Mouse (Mus musculus) adrenal gland, adult 18-20 months (tissue): ENCODE data around the gene Gbe1. TPM values are rescaled to one million over a fixed set of nuclear protein-coding genes. Genes with fewer than 3 reads are reported as not detected.

Experiments
- DNase-seq, 2 experiments: peaks; one replicate each; pipeline ENCODE4 v3.0.0; 2021 to 2022; ENCODE audit warnings: low spot score in 2 of 2
- total RNA-seq, 2 experiments: library from RNA; stranded (reverse); gene quantifications; 1 replicate in 1 of 2; 2 replicates in 1 of 2; pipeline ENCODE4 v1.2.3; 2021

The Gbe1 gene
- total RNA-seq, 2 experiments from 2014 or later: 73.0 to 136 TPM

DNA sequence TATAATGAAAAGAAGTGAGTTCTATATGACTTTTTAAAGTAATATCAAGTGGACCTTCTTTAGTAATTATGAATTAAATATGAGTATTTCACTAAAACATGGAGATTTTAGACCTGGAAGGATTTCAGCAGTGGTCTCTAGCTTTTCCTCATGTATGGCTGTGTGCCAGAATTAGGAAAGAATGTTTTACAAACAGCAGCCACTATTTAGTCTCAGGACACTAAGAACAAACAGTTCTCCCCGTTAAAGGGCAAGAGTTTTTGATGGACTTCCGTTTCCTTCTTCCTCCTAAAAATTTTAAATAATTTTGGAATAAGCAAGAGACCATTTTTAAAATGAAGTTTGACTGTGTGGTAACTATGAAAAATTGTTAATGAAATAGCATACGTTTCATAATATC, 38.8 kb downstream of the Gbe1 start:
- no peak for DNase-seq

DNA sequence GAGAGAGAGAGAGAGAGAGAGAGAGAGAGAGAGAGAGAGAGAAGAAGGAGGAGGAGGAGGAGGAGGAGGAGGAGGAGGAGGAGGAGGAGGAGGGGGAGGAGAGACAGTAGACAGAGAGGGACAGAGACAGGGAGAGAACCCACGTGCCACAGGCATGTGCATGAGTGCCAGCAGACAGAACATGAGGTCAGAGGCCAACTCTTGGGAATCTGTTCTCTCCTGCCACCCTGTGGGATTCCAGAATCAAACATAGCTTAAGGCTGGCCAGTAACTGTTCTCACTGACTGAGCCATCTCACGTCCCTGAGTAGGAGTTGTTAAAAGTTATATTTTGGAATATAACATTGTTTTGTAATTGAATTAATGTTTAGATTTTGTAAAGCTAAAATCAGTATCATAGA, 39.3 kb downstream of the Gbe1 start:
- DNase-seq: peak; percentile 40 to 41

DNA sequence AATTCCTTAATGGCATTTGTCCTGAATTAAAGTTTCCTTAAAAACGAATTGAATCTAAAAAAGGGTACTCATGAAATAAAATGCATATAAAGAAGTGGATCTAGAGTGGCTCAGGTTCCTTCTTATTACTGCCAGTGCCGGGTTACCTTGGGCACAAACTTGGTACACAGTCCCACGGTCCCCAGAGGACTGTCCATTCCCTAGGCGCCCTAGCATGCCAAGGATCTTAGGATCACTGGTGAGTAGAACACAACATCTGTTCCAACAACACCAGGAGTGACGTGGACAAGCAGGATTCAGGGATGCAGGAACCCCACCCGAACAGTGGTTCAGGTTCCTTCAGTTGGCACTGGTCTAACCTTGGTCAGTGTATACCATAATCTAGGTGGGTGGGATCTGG, 44.6 kb downstream of the Gbe1 start:
- no peak for DNase-seq

DNA sequence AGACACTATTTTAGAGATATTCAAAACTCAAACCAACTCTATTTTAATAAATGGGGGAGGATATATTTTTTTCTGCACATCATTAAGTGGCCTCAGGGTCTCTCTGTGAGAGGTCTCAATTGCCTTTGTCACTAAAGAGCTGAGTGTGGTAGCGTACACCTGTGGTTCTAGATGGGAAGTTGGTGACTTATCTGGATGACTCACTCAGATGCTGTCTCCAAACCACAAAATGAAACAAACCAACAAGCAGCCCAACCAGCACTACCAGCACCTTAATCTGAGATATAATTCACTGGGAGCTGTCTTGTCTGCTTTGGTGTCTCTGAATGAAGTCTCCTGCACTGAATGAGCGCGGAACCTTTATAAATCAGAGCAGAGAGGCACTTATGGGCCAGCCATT, 51.5 kb downstream of the Gbe1 start:
- DNase-seq: no peak

GRCm38 (mm10) chr16:70381045-70381444, 67.3 kb downstream of the Gbe1 start:
- DNase-seq: no peak

DNA sequence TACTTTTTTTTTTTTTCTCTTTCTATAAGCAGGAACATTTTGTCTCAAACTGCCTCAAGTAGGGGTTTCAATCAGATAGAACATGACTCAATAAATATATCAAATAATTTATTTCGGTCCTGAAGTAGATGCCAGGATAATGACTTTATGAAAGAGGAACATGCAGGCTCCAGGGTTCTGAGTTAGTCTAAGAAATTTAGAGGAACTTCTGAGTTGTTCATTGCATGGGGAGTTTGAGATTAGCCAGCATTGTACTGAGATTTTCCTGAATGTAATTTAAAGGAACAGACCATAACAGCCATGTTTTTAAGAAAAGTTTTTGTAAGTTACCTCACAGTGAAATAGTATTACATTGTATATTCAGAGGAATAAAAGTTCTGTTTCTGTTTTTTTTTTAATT, 71.7 kb downstream of the Gbe1 start:
- DNase-seq: no peak

DNA sequence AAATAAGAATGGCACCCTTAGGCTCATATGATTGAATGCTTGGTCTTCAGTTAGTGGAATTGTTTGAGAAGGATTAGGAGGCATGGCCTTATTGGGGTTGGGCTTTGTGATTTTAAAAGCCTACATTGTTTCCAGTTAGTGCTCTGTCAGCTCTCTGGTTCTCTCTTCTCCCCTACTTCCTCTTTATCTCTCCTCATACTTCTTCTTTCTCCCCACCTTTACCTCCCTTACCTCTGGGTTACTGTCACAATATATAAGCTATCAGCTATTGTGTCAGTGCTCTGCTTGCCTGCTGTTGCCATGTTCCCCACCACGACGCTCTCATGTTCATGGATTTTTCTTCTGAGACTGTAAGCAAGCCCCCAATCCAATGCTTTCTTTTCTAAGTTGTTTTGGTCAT, 73.6 kb downstream of the Gbe1 start:
- DNase-seq: no peak

DNA sequence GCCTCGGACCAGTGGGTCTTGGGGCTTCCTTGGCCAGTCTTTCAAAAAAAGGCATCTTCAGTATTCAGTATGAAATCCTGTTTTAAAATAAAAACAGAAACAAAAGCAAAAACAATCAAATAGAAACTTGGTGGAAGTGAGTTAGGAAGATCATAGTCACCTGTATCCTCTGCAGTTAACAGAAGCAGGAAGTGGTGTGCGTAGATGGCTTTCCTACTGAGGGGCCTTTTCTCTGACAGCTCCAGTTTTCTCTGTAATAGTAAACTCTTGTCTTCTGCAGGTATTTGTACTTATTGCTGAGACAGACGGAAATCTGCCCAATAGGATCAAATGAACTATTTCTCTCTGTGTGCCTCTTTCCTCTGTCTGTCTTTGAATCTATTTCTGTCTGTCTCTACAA, 81.5 kb downstream of the Gbe1 start:
- no peak for DNase-seq

- no peak for DNase-seq
These were observed 94.0 kb downstream of the Gbe1 start for GRCm38 (mm10) chr16:70407780-70408179.

DNA sequence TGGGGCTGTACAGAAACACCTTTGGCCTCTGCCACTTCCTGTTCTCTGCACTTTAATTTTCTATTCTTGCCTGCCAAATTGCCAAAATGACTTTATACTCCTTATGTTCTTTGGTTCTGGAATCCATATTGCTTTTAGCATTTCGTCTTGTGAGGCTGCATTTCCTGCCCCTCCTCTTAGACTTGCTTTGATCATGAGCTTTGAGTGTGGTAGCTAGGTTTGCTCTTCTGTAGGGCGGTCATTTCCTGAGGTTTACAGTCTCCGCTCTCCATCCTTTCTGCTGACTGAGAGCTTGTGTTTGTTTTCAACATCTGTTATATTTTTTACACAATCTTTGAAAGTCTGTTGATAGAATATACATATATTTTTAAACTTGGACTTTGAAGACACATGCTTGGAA, 107.3 kb downstream of the Gbe1 start:
- DNase-seq: no peak

GRCm38 (mm10) chr16:70449520-70449919, 135.8 kb downstream of the Gbe1 start:
- no peak for DNase-seq

- no peak for DNase-seq
These were observed 161.8 kb downstream of the Gbe1 start for GRCm38 (mm10) chr16:70475583-70475982.

DNA sequence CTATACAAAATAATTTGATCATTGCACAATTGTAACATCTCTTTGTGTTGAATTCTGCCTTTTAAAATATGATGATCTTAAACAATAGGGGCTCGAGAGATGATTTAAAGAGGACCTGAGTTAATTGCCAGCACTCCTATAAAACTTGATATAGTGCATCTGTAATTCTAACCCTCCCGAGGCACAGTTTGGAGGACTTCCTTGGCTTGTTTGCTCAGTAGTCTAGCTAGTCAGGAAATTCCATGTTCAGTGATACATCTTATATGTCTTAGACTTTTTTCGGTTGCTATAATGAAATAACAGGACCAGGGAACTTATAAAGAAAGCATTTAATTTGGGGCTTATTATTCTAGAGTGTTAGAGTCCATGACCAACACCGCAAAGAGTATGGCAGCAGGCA, 162.4 kb downstream of the Gbe1 start:
- DNase-seq: no peak

GRCm38 (mm10) chr16:70480494-70480893, 166.7 kb downstream of the Gbe1 start:
- no peak for DNase-seq

DNA sequence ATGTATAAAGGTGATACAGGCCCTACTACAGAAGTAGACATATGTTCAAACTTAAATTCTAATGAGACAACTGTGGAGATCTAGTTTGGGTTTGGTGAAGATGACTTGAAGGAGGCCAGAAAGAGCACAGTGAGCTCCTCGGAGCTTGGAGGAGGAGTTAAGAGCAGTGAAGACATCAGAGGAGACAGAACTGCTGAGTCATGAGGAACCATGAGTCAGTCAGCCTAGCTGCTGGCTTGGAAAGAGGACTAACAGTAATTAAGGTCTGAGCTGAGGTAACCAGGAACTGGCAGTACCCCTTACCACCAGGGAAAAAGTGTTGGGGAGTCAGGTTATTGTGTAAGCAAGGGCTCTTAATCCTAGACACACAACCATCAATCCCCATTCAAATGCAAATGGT, 192.7 kb downstream of the Gbe1 start:
- DNase-seq: no peak

GRCm38 (mm10) chr16:70510938-70511337, 197.2 kb downstream of the Gbe1 start:
- DNase-seq: no peak

GRCm38 (mm10) chr16:70522861-70523260, 209.1 kb downstream of the Gbe1 start:
- DNase-seq: no peak

- no peak for DNase-seq
These were observed 209.8 kb downstream of the Gbe1 start for GRCm38 (mm10) chr16:70523566-70523965.

GRCm38 (mm10) chr16:70524273-70524672, 210.5 kb downstream of the Gbe1 start:
- no peak for DNase-seq

DNA sequence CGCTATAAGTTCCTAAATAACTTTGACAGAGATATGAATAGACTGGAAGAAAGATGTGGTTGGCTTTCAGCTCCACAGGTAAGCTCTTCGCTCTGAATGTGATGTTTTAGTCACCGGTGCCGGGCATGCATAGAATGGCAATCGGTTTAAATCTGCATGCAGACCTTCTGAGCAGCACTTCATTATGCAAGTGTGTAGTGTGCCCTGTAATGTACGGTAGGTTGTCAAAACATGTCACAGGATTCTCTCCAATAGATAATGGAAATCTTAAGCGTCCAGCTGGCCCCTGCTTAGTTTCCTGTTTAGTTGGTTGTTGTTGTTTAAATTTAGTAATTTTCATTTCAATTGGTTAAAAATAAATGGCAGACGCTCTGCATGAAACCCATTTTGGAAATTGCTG, 213.5 kb downstream of the Gbe1 start:
- DNase-seq: no peak

DNA sequence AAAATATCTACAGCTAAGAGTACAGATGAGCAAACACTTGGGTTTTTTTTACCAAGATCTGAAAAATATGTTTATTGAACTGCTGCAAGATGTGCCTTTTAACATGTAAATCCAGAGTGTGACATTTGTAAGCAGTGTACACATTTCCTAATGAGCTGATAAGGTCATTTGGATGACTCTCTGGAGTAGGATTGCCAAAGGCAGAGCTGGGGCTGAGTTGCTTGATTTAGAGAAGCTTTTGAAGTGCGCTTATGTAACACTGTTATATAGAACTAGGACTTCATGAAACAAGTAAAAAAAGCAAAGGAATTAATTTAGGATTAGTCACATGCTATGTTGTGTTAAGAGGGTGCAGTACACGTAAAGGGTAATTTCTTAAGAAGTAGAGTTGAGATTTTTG, 221.5 kb downstream of the Gbe1 start:
- DNase-seq: no peak

DNA sequence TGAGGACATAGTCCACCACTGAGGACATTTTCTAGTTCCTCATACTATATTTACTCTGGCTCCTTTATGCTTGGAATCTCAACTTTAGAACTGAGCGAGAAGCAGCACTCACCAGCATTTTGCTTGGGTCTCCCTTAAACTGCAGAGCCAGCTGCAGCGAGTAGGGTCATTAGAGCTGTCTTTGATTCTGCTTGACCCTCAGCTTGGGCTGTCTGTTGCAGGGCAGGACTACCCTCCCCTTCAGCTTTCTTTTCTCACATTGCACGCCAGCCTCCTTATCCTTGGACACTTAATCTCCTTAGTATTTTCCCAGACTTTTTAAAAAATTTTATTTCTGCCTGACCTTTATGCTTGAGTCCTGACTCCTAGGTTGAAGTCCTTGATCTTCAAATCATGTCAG, 237.1 kb downstream of the Gbe1 start:
- DNase-seq: no peak

DNA sequence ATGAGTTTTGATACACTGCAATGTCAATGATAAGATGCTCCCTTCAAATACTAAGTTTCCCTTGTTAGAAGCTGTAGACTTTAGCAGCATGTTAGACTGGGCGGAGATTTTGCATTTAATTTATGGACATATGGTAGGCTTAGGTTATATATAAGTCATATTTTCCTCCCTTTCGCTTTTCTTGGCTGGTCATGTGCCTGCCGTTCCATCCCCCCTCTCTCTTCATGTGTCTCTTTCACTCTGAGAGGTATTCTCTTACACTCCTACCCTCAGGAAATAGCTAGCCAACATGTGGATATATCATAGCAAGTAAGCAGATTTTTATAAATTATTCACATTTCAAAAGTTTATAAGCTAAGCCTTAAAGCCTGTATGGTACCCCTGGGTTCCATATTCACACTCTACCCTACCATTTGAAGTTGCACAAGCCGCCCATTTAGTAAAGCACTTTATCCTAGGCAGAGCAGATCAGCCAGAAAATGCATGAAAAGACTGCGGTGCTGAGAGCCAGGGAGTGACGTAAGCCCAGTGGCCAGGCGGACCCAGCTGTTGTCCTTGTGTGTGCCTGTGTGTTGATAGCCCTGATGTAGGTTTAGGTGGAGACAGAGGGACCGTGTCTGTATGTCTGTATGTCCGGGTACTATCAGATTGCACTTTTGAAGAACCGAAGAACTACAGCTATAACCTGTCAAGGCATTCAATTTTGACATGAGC, 248.0 kb downstream of the Gbe1 start:
- no peak for DNase-seq

GRCm38 (mm10) chr16:70562574-70562973, 248.8 kb downstream of the Gbe1 start:
- DNase-seq: no peak
